Mouse (Mus musculus): ENCODE results near the gene Gpatch3. TPM values are rescaled to one million over a fixed set of nuclear protein-coding genes. Genes with fewer than 3 reads are reported as not detected.

The Gpatch3 gene
- polyA plus RNA-seq, 1 experiment from 2014 or later = 9.0 TPM

- H3K9ac ChIP-seq (replicated peaks) = no peak overlapping the region
- H3K9me3 ChIP-seq = no peaks in the 10 kb centered on the region
- no peak overlapping the region for H3K4me2 ChIP-seq (replicated peaks)
- H3K4me1 ChIP-seq = no peaks in the 10 kb centered on the region
- H3K4me3 ChIP-seq = no peak overlapping the region
- H3K36me3 ChIP-seq = peaks cover 27% of the 10 kb centered on the region
- no peaks in the 10 kb centered on the region for H3K27me3 ChIP-seq
- 97% methylated on average over 7 of the region's 7 CpGs for WGBS
- ATAC-seq (replicated peaks) = no peak
- H3K27ac ChIP-seq (replicated peaks) = no peak overlapping the region
Measured at GRCm38 (mm10) chr4:133612416-133612815, 37.9 kb downstream of the Gpatch3 start.

GRCm38 (mm10) chr4:133613026-133613425, 38.5 kb downstream of the Gpatch3 start:
- WGBS = 89% methylated on average over 8 of the region's 8 CpGs
- H3K4me1 ChIP-seq = no peaks in the 10 kb centered on the region
- no peak overlapping the region for H3K9ac ChIP-seq (replicated peaks)
- H3K27ac ChIP-seq (replicated peaks) = no peak overlapping the region
- no peak overlapping the region for H3K4me2 ChIP-seq (replicated peaks)
- H3K36me3 ChIP-seq = peaks cover 24% of the 10 kb centered on the region
- H3K4me3 ChIP-seq = no peak overlapping the region
- H3K9me3 ChIP-seq = no peaks in the 10 kb centered on the region
- no peaks in the 10 kb centered on the region for H3K27me3 ChIP-seq
- no peak for ATAC-seq (replicated peaks)

- no peak overlapping the region for H3K27ac ChIP-seq (replicated peaks)
- H3K9me3 ChIP-seq = no peaks in the 10 kb centered on the region
- no peaks in the 10 kb centered on the region for H3K4me1 ChIP-seq
- no peak overlapping the region for H3K4me3 ChIP-seq
- H3K4me2 ChIP-seq (replicated peaks) = no peak overlapping the region
- ATAC-seq (replicated peaks) = no peak
- 91% methylated on average over 4 of the region's 4 CpGs for WGBS
- H3K27me3 ChIP-seq = no peaks in the 10 kb centered on the region
- H3K9ac ChIP-seq (replicated peaks) = no peak overlapping the region
- peaks cover 19% of the 10 kb centered on the region for H3K36me3 ChIP-seq
Measured at GRCm38 (mm10) chr4:133613867-133614266, 39.3 kb downstream of the Gpatch3 start.

- H3K9me3 ChIP-seq = no peaks in the 10 kb centered on the region
- H3K4me1 ChIP-seq = no peaks in the 10 kb centered on the region
- H3K27me3 ChIP-seq = no peaks in the 10 kb centered on the region
- no peak for ATAC-seq (replicated peaks)
- no peak overlapping the region for H3K4me2 ChIP-seq (replicated peaks)
- WGBS = 81% methylated on average over 8 of the region's 8 CpGs
- no peak overlapping the region for H3K4me3 ChIP-seq
- no peak overlapping the region for H3K9ac ChIP-seq (replicated peaks)
- peaks cover 19% of the 10 kb centered on the region for H3K36me3 ChIP-seq
- H3K27ac ChIP-seq (replicated peaks) = no peak overlapping the region
Measured at GRCm38 (mm10) chr4:133614274-133614761, 39.8 kb downstream of the Gpatch3 start.

- WGBS = 88% methylated on average over 10 of the region's 10 CpGs
- H3K9ac ChIP-seq (replicated peaks) = no peak overlapping the region
- no peak overlapping the region for H3K27ac ChIP-seq (replicated peaks)
- no peak overlapping the region for H3K4me3 ChIP-seq
- H3K9me3 ChIP-seq = no peaks in the 10 kb centered on the region
- no peaks in the 10 kb centered on the region for H3K27me3 ChIP-seq
- H3K4me1 ChIP-seq = 0 out of 2 replicates have a peak, but pooled peaks cover 3% of the 10 kb centered on the region
- peaks cover 19% of the 10 kb centered on the region for H3K36me3 ChIP-seq
- no peak overlapping the region for H3K4me2 ChIP-seq (replicated peaks)
- ATAC-seq (replicated peaks) = no peak
Measured at GRCm38 (mm10) chr4:133615416-133615815, 40.9 kb downstream of the Gpatch3 start.

GRCm38 (mm10) chr4:133617936-133618335, 43.4 kb downstream of the Gpatch3 start:
- Histone ChIP-seq H3K27me3 (no peaks in the 10 kb centered on the region), H3K9me3 (no peaks in the 10 kb centered on the region), H3K9ac (replicated peaks) (no peak overlapping the region), H3K4me1 (0 out of 2 replicates have a peak, but pooled peaks cover 3% of the 10 kb centered on the region), H3K27ac (replicated peaks) (no peak overlapping the region), H3K4me2 (replicated peaks) (no peak overlapping the region), H3K36me3 (peaks cover 8% of the 10 kb centered on the region; the same call in 1 of the 2 replicates), H3K4me3 (no peak overlapping the region)
- WGBS = 91% methylated on average over 11 of the region's 11 CpGs
- ATAC-seq (replicated peaks) = no peak

- Histone ChIP-seq H3K4me1 (0 out of 2 replicates have a peak, but pooled peaks cover 3% of the 10 kb centered on the region), H3K9me3 (no peaks in the 10 kb centered on the region), H3K36me3 (0 out of 2 replicates have a peak, but pooled peaks cover 2% of the 10 kb centered on the region), H3K27ac (replicated peaks) (no peak overlapping the region), H3K4me2 (replicated peaks) (no peak overlapping the region), H3K4me3 (no peak overlapping the region), H3K9ac (replicated peaks) (no peak overlapping the region), H3K27me3 (no peaks in the 10 kb centered on the region)
- ATAC-seq (replicated peaks) = no peak
- 75% methylated on average over 4 of the region's 4 CpGs for WGBS
Measured at GRCm38 (mm10) chr4:133619473-133620136, 45.1 kb downstream of the Gpatch3 start.

- 85% methylated on average over 8 of the region's 8 CpGs for WGBS
- ATAC-seq (replicated peaks) = no peak
Measured at GRCm38 (mm10) chr4:133620668-133621067, 46.1 kb downstream of the Gpatch3 start.

GRCm38 (mm10) chr4:133622161-133622695, 47.7 kb downstream of the Gpatch3 start:
- 82% methylated on average over 11 of the region's 11 CpGs for WGBS
- Histone ChIP-seq H3K4me2 (replicated peaks) (no peak overlapping the region), H3K4me3 (no peak overlapping the region), H3K27me3 (no peaks in the 10 kb centered on the region), H3K4me1 (0 out of 2 replicates have a peak, but pooled peaks cover 3% of the 10 kb centered on the region), H3K36me3 (peaks cover 10% of the 10 kb centered on the region), H3K9ac (replicated peaks) (no peak overlapping the region), H3K9me3 (no peaks in the 10 kb centered on the region), H3K27ac (replicated peaks) (no peak overlapping the region)
- ATAC-seq (replicated peaks) = no peak

More at GRCm38 (mm10) chr4:133620668-133621067, 46.1 kb downstream of the Gpatch3 start:
- H3K4me1 ChIP-seq = 0 out of 2 replicates have a peak, but pooled peaks cover 3% of the 10 kb centered on the region
- no peak overlapping the region for H3K4me3 ChIP-seq
- no peaks in the 10 kb centered on the region for H3K9me3 ChIP-seq
- no peak overlapping the region for H3K27ac ChIP-seq (replicated peaks)
- peaks cover 8% of the 10 kb centered on the region for H3K36me3 ChIP-seq
- H3K4me2 ChIP-seq (replicated peaks) = no peak overlapping the region
- H3K27me3 ChIP-seq = no peaks in the 10 kb centered on the region
- no peak overlapping the region for H3K9ac ChIP-seq (replicated peaks)

GRCm38 (mm10) chr4:133624830-133625229, 50.3 kb downstream of the Gpatch3 start:
- no peak for ATAC-seq (replicated peaks)
- H3K4me3 ChIP-seq = no peak overlapping the region

GRCm38 (mm10) chr4:133625621-133626071, 51.1 kb downstream of the Gpatch3 start:
- Histone ChIP-seq H3K4me2 (replicated peaks) (no peak overlapping the region), H3K9ac (replicated peaks) (no peak overlapping the region), H3K9me3 (no peaks in the 10 kb centered on the region), H3K27ac (replicated peaks) (no peak overlapping the region), H3K27me3 (no peaks in the 10 kb centered on the region), H3K36me3 (peaks cover 10% of the 10 kb centered on the region), H3K4me1 (no peaks in the 10 kb centered on the region), H3K4me3 (no peak overlapping the region)
- 61% methylated on average over 11 of the region's 11 CpGs for WGBS
- ATAC-seq (replicated peaks) = no peak

More at GRCm38 (mm10) chr4:133624830-133625229, 50.3 kb downstream of the Gpatch3 start:
- Histone ChIP-seq H3K4me1 (no peaks in the 10 kb centered on the region), H3K27me3 (no peaks in the 10 kb centered on the region), H3K27ac (replicated peaks) (no peak overlapping the region), H3K9me3 (no peaks in the 10 kb centered on the region), H3K4me2 (replicated peaks) (no peak overlapping the region), H3K9ac (replicated peaks) (no peak overlapping the region), H3K36me3 (peaks cover 10% of the 10 kb centered on the region)
- WGBS = 93% methylated on average over 7 of the region's 7 CpGs

- H3K9me3 ChIP-seq = no peaks in the 10 kb centered on the region
- H3K36me3 ChIP-seq = peaks cover 8% of the 10 kb centered on the region
- H3K4me1 ChIP-seq = peaks cover under 1% of the 10 kb centered on the region; the same call in 1 of the 2 replicates
- no peak for ATAC-seq (replicated peaks)
- no peak overlapping the region for H3K4me3 ChIP-seq
- H3K27me3 ChIP-seq = no peaks in the 10 kb centered on the region
- no peak overlapping the region for H3K4me2 ChIP-seq (replicated peaks)
- WGBS = 56% methylated on average over 5 of the region's 5 CpGs
- no peak overlapping the region for H3K9ac ChIP-seq (replicated peaks)
- H3K27ac ChIP-seq (replicated peaks) = no peak overlapping the region
Measured at GRCm38 (mm10) chr4:133626221-133626620, 51.7 kb downstream of the Gpatch3 start.

All from forebrain, embryonic 15.5 days (tissue).